Mouse (Mus musculus): ENCODE results near the gene Neurod2. TPM values are rescaled to one million over a fixed set of nuclear protein-coding genes. Genes with fewer than 3 reads are reported as not detected.

Gene Neurod2
- polyA plus RNA-seq, 1 experiment from 2014 or later = not detected

DNA sequence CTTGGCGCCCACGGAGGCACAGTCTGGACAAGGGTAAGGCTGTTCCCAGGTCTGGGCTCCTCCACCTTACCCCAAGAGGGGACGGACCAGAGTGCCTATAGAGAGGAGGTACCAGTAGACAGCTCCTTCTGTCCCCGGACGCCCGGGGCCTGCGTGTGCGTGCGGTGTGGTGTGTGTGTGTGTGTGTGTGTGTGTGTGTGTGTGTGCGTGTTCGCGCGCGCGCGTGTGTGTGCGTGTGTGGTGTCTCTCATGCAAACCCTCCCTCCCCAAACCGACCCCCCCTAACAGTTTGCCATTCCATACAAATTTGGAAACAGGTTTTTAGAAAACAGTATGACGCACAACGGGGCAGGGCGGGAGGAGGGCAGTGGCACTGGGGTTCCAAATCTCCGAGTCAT lies 3.6 kb downstream of the Neurod2 start:
- ATAC-seq (replicated peaks; ENCODE audit: low FRiP score, low read depth) = no peak
- H3K4me2 ChIP-seq (ENCODE audit: low read length) = no peak overlapping the region
- WGBS = 2% methylated on average over 21 of the region's 22 CpGs

DNA sequence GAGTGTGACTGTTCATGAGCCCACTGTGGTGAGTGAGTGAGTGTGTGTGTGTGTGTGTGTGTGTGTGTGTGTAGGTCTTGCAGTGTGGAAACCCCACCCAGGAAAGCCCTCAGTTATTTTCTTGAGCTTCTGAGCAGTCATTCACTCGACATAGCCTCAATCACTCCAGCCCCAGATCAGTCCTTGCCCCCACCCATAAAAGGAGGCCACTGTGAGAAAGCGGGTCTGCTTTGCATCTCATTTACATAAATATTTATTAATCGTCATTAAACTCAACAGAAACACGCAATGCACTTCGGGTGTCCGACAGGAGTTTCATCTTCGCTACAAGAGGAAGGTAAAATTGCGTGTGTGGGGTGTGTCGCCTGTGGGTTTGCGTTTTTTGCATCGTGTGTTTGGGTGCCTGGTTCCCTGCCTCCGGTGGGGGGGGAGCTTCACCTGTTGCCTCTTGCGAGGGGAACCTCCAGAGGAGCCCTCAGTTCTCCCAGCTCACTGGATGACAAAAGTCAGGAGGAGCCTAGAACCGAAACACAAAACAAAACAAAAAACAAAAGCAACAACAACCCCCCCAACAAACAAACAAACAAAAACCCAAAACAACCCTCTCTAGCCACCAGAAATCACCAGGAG lies 4.1 kb downstream of the Neurod2 start:
- TF ChIP-seq CTCF (IDR thresholded peaks at IDR 0.05; ENCODE audit: low read depth) = no peak
- H3K4me1 ChIP-seq (replicated peaks; ENCODE audit: insufficient read depth, low read length) = peaks cover 14% of the 10 kb centered on the region
- no peak overlapping the region for H3K9ac ChIP-seq (ENCODE audit: low read depth, low read length)
- H3K9me3 ChIP-seq (replicated peaks; ENCODE audit: low read length) = no peaks in the 10 kb centered on the region
- no peak overlapping the region for H3K4me2 ChIP-seq (ENCODE audit: low read length)
- no peaks in the 10 kb centered on the region for H3K36me3 ChIP-seq (ENCODE audit: insufficient read depth, low read length)
- peaks cover 97% of the 10 kb centered on the region for H3K27me3 ChIP-seq (ENCODE audit: insufficient read depth, low read length)
- no peak overlapping the region for H3K4me3 ChIP-seq (replicated peaks; ENCODE audit: low read depth, low read length)
- WGBS = 2% methylated on average over 14 of the region's 14 CpGs
- no peak for ATAC-seq (replicated peaks; ENCODE audit: low FRiP score, low read depth)
- no peak overlapping the region for H3K27ac ChIP-seq
- DNase-seq (ENCODE audit: low spot score) = no peak

More for the DNA sequence above, 3.6 kb downstream of the Neurod2 start:
- Histone ChIP-seq H3K27ac (no peak overlapping the region), H3K9ac (ENCODE audit: low read depth, low read length) (no peak overlapping the region), H3K36me3 (ENCODE audit: insufficient read depth, low read length) (no peaks in the 10 kb centered on the region), H3K4me1 (replicated peaks; ENCODE audit: insufficient read depth, low read length) (peaks cover 14% of the 10 kb centered on the region), H3K27me3 (ENCODE audit: insufficient read depth, low read length) (peaks cover 98% of the 10 kb centered on the region), H3K9me3 (replicated peaks; ENCODE audit: low read length) (no peaks in the 10 kb centered on the region), H3K4me3 (replicated peaks; ENCODE audit: low read depth, low read length) (no peak overlapping the region)
- TF ChIP-seq CTCF (IDR thresholded peaks at IDR 0.05; ENCODE audit: low read depth) = no peak
- DNase-seq (ENCODE audit: low spot score) = no peak

DNA sequence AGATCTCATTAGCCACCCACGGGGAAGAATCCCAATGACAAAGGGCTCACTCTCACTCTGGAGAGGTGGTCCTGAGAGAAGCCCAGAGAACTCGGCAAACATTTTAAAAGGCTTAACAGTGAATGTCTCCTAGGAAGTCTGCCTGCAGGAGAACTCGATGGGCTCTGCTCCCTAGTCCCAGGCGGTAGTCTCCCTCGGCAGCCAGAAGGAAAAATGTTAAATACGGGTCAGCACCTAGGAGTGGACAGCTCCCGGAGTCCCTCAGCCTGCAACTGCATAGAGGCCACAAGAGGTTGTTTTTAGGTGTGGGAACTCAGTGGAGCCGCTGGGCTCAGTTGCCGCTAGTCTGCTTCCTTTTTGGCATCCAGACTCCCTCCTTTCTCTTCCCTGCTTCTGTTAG lies 5.5 kb downstream of the Neurod2 start:
- no peaks in the 10 kb centered on the region for H3K9me3 ChIP-seq (replicated peaks; ENCODE audit: low read length)
- TF ChIP-seq CTCF (IDR thresholded peaks at IDR 0.05; ENCODE audit: low read depth) = no peak
- peaks cover 14% of the 10 kb centered on the region for H3K4me1 ChIP-seq (replicated peaks; ENCODE audit: insufficient read depth, low read length)
- no peak for ATAC-seq (replicated peaks; ENCODE audit: low FRiP score, low read depth)
- no peak overlapping the region for H3K4me3 ChIP-seq (replicated peaks; ENCODE audit: low read depth, low read length)
- H3K4me2 ChIP-seq (ENCODE audit: low read length) = no peak overlapping the region
- DNase-seq (ENCODE audit: low spot score) = peak; percentile 70
- no peak overlapping the region for H3K27ac ChIP-seq
- H3K27me3 ChIP-seq (ENCODE audit: insufficient read depth, low read length) = peaks cover 96% of the 10 kb centered on the region
- WGBS = under 1% methylated on average over 9 of the region's 9 CpGs
- H3K9ac ChIP-seq (ENCODE audit: low read depth, low read length) = no peak overlapping the region
- no peaks in the 10 kb centered on the region for H3K36me3 ChIP-seq (ENCODE audit: insufficient read depth, low read length)

DNA sequence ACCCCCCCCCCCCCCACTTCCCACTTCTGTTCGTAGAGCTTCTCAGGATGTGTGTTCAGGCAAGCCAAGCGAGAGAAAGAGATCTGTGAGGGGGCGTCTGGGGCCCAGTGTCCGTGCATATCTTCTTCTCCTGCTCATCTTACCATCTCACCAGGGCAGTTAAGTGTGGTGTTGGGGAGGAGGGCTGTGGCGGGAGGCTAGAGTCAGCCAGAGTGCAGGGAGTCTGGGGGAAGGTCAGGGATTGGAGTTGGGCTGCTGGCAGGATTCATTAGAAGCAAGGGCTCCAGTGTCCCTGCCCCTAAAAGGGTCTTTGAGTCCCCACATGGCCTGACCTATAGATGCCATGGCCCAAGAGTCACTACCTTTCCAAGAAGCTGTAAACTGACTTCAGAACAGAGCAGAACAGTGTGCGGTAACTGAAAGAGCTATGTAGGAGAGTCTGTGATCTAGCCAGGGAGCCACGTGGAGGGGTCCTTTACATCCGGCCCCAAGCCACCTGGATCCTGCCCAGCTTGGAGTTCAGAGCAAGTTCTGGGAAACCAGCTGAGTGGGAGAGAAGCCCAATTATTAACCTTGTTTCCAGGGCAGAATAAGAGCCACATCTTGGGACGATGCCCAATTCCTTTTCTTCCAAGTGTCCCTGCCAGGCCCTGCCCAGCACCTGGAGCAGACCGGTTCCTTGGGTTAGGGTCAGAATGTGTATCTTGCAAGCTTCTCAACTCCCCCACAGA lies 6.1 kb downstream of the Neurod2 start:
- ATAC-seq (replicated peaks; ENCODE audit: low FRiP score, low read depth) (no peak), DNase-seq (ENCODE audit: low spot score) (no peak)
- H3K36me3 ChIP-seq (ENCODE audit: insufficient read depth, low read length) = no peaks in the 10 kb centered on the region
- no peak for TF ChIP-seq CTCF (IDR thresholded peaks at IDR 0.05; ENCODE audit: low read depth)
- H3K4me1 ChIP-seq (replicated peaks; ENCODE audit: insufficient read depth, low read length) = peaks cover 13% of the 10 kb centered on the region
- no peak overlapping the region for H3K27ac ChIP-seq
- H3K4me2 ChIP-seq (ENCODE audit: low read length) = no peak overlapping the region
- WGBS = 2% methylated on average over 10 of the region's 10 CpGs
- no peak overlapping the region for H3K4me3 ChIP-seq (replicated peaks; ENCODE audit: low read depth, low read length)
- peaks cover 96% of the 10 kb centered on the region for H3K27me3 ChIP-seq (ENCODE audit: insufficient read depth, low read length)
- H3K9ac ChIP-seq (ENCODE audit: low read depth, low read length) = no peak overlapping the region
- no peaks in the 10 kb centered on the region for H3K9me3 ChIP-seq (replicated peaks; ENCODE audit: low read length)

DNA sequence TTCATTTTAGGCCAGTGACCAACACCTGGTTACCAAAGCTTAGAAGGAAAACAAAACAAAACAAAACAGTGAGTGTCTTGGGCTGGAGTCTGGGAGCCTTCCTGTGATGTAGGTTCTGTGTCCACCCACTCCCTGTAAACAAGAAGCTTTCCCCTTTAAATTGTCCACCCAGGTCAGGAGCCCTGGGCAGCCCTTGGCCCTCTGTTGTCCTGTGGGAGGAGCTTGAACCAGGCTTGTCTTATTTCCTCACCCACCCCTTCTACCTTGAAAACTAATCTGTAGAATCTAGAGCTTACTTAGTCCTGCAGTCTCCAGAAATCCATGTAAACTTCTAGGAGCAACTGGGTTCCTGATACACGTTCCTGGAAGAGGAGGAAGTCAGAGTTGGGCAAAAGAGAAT lies 7.3 kb downstream of the Neurod2 start:
- TF ChIP-seq CTCF (IDR thresholded peaks at IDR 0.05; ENCODE audit: low read depth) = no peak
- Histone ChIP-seq H3K9me3 (replicated peaks; ENCODE audit: low read length) (no peaks in the 10 kb centered on the region), H3K4me1 (replicated peaks; ENCODE audit: insufficient read depth, low read length) (peaks cover 2% of the 10 kb centered on the region; the same call in 1 of the 2 replicates), H3K36me3 (ENCODE audit: insufficient read depth, low read length) (no peaks in the 10 kb centered on the region), H3K27me3 (ENCODE audit: insufficient read depth, low read length) (peaks cover 95% of the 10 kb centered on the region), H3K27ac (no peak overlapping the region), H3K9ac (ENCODE audit: low read depth, low read length) (no peak overlapping the region), H3K4me2 (ENCODE audit: low read length) (no peak overlapping the region), H3K4me3 (replicated peaks; ENCODE audit: low read depth, low read length) (no peak overlapping the region)
- no peak for DNase-seq (ENCODE audit: low spot score)
- WGBS = 5% methylated on average over 1 of the region's 1 CpGs
- no peak for ATAC-seq (replicated peaks; ENCODE audit: low FRiP score, low read depth)

DNA sequence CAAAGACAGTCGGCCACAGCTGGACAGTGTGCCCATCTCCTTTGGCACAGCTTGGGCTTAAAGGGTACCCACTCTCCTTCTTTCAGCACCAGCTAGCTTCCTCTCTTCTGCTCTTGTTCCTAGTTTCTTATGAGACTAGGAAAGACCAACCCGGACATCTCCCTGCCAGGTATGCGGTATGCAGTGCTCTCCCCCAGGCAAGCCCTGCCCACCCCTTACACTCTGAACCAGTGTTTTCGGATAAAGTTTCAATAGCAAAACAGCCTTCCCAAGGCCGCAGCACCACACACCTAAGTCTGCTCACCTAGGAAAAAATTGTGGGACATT lies 7.8 kb downstream of the Neurod2 start:
- H3K9me3 ChIP-seq (replicated peaks; ENCODE audit: low read length) = no peaks in the 10 kb centered on the region
- no peak for TF ChIP-seq CTCF (IDR thresholded peaks at IDR 0.05; ENCODE audit: low read depth)
- no peak overlapping the region for H3K4me3 ChIP-seq (replicated peaks; ENCODE audit: low read depth, low read length)
- 6% methylated on average over 5 of the region's 5 CpGs for WGBS
- DNase-seq (ENCODE audit: low spot score) (no peak), ATAC-seq (replicated peaks; ENCODE audit: low FRiP score, low read depth) (no peak)
- H3K4me1 ChIP-seq (replicated peaks; ENCODE audit: insufficient read depth, low read length) = no peaks in the 10 kb centered on the region
- H3K36me3 ChIP-seq (ENCODE audit: insufficient read depth, low read length) = no peaks in the 10 kb centered on the region
- H3K4me2 ChIP-seq (ENCODE audit: low read length) = no peak overlapping the region
- no peak overlapping the region for H3K27ac ChIP-seq
- H3K27me3 ChIP-seq (ENCODE audit: insufficient read depth, low read length) = peaks cover 95% of the 10 kb centered on the region
- no peak overlapping the region for H3K9ac ChIP-seq (ENCODE audit: low read depth, low read length)
